Mouse (Mus musculus): ENCODE data around the gene Cfap57.

Cfap57 gene

GRCm38 (mm10) chr4:118620279-118620966 lies at the start of gene Cfap57, which contains the start of gene Ebna1bp2:
Gene Cfap57, minus strand, starts transcription at chr4:118620777.
Gene Ebna1bp2, plus strand, starts transcription at chr4:118620799.
- DNase-seq: peak; percentile 92

- DNase-seq: no peak
These were observed 38.1 kb upstream of the Cfap57 start, which contains the start of gene Olfr62 for GRCm38 (mm10) chr4:118658652-118659051. Gene Olfr62, plus strand, starts transcription at chr4:118658952.

- peak; percentile 7 for DNase-seq
These were observed 24.7 kb upstream of the Cfap57 start for GRCm38 (mm10) chr4:118645234-118645633.

- no peak for DNase-seq
These were observed 22.0 kb upstream of the Cfap57 start for GRCm38 (mm10) chr4:118642346-118643190.

- DNase-seq: no peak
These were observed 9.7 kb upstream of the Cfap57 start for GRCm38 (mm10) chr4:118630261-118630660.

DNA sequence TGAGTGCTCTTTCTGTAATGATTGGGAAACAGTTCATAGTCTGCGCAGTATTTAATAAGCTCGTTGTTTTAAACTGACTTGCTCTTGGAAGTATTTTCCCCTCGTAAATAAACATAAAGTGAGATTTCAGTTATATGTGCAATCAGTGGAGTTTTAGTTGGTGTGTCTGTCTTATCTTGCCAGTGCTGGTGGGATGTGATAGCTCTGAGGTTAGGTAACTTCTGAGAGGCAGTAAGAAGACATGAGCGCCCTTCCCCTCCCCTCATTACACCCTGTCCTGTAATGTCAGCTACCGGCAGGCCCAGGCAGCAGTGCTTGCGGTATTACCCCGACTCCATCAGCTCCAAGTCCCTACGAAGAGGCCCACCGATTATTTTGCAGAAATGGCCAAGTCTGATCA lies 1.2 kb upstream of the Cfap57 start:
- DNase-seq: no peak

- no peak for DNase-seq
These were observed 367 bp upstream of the Cfap57 start for GRCm38 (mm10) chr4:118620967-118621320.

- no peak for DNase-seq
These were observed 5.2 kb downstream of the Cfap57 start for GRCm38 (mm10) chr4:118615412-118615811.

DNA sequence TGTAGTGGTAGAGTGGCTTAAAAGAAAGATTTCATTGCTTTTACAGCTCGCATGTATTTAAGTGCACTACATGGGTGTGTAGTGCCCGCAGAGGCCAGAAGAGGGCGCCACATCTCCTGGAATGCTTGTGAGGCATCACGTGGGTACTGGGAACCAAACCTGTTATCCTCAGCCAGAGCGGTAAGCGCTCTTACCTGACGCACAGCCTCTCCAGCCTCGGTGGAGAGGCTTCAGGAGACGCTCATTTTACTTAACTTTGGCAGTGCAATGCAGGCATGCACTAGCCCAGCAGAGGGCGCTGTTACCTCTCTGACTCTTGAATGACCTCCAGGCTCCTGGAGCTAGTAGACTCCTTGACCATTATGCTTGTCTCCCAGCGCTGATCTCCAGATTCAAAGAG lies 8.0 kb downstream of the Cfap57 start:
- DNase-seq: peak; percentile 14

- DNase-seq: no peak
These were observed 10.7 kb downstream of the Cfap57 start for GRCm38 (mm10) chr4:118609836-118610235.

- no peak for DNase-seq
These were observed 16.5 kb downstream of the Cfap57 start for GRCm38 (mm10) chr4:118604065-118604464.

DNA sequence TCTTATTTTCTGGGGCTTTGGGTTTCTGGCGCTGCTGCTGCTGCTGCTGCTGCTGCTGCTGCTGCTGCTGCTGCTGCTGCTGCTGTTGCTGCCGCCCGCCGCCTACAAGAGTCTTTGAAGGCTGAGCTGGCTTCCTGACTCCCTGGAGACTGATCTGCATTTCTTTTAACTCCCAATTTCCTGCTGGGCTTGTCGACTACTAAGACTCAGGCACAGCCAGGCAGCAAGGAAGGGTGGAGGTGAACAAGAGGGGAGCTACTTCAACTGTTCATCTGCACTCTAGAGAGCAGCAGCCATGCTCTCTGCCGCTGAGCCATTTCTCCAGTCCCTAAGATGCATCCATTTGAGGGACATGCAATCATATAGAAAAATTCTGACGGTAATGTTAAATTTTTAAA lies 30.8 kb downstream of the Cfap57 start:
- no peak for DNase-seq

DNA sequence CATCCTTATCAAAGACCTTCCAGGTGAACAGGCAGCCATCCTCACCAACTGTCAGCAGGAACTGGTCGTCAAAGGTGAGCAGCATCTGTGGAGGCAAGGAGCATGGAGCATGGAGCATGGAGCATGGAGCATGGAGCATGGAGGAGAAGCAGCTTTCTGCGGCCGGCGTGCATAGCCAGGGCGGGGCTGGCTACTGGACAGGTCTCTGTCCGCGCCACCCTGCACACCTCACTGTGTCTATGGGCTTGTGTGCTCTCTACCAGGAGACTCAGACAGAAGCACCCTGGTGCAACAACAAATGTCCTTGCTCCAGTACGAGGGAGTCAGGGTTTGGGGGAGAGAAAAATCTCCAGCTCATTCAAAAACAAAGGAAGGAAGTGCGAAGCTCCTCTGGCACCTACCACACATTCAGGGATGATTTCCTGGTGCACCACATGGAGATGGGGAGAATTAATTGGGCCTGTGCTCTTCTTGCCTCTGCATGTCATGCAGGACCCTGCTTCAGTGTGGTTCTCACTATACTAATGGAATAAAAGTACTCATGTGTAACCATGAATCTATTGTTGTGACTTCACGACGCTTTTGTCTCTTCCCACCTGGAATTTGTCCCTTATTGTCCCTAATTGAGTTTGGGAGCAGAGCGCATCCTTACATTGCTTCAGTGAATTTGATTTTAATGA lies 31.4 kb downstream of the Cfap57 start:
- DNase-seq: no peak

- DNase-seq: no peak
These were observed 37.9 kb downstream of the Cfap57 start for GRCm38 (mm10) chr4:118582629-118583028.

DNA sequence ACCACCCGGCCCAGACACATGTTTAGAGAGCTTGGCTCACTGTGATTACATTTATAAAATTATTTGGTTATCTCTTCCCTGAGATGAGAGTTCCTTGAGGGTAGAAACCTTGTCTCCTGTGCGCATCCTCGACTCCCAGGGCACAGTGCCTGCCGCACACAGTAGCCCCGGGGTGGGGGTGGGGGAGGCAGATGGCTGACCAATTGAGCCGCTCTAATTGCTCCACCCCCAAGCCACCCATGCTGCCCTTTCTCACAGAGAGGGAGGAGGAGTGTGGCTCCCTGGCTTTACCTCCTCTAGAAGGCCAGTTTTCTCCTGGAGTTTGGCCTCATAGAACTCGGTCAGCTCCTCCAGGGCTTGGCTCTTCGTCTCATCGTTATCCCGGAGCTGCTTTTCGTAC lies 39.1 kb downstream of the Cfap57 start:
- no peak for DNase-seq

GRCm38 (mm10) chr4:118579313-118579712 lies 41.3 kb downstream of the Cfap57 start:
- no peak for DNase-seq

- peak; percentile 56 for DNase-seq
These were observed 44.5 kb downstream of the Cfap57 start for GRCm38 (mm10) chr4:118576097-118576496.

DNA sequence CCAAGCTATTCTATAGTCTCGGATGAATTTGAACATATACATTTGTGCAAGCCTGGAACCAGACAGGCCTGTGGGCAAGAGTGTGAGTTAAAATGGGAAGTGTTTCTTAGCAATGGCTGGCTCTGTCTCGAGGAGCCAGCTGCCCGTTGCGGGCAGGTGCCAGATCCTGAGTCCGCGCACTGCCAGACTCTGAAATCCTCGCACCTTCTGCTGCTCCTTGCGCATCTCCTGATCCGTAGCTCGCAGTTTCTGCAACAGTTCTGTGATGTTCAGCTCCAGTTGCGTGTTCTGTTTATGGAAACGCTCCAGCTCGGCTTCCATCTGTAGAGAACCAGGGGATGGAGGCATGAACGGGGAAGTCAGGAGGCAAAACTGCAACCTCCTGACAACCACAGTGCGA lies 49.1 kb downstream of the Cfap57 start:
- no peak for DNase-seq

DNA sequence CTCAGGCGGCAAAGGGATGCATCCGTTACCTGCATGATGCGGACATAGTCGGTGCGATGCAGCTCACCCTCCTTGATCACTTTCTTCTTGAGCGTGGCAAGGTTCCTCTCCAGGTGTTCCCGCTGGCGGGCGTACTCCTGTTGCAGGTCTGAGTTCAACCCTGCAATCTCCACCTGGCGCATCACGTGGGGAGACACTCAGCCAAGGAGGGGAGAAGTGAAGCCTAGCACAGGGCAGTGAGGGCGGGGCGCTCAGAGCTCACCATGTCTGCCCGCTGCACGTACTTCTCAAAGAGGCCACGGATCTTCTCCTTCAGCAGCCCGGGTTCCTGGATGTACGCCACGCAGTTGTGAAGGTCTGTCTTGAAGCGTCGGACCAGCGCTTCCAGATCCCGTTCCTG lies 51.3 kb downstream of the Cfap57 start:
- no peak for DNase-seq

- DNase-seq: no peak
These were observed 51.9 kb downstream of the Cfap57 start for GRCm38 (mm10) chr4:118568709-118569108.

DNA sequence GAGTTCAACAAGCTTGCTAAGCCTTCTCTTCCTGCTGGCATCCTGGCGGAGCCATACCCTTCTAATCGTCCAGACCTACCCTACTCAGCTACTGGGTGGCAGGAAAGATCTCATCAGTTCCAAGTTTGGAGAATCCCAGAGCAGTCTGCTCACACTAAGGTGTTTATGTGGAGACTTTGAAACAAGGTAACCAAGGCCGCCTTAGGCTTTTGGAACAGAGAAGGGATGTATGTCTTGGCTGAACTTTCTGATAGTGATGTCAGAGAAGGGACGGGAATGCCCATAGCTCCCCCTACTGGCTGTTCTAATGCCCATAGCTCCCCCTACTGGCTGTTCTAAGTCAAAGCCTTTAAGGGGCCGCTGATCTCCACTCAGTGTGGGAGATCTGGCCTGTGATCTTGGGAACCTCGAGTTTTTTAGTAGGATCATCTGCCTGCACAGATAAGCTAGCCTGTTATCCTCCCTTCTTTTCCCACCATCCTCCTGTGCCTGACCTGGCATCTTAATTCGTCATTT lies 54.4 kb downstream of the Cfap57 start:
- DNase-seq: peak; percentile 42

GRCm38 (mm10) chr4:118564926-118565279 lies 55.7 kb downstream of the Cfap57 start:
- DNase-seq: no peak
